Mouse (Mus musculus): Measurements from ENCODE around the gene Smug1. TPM values are rescaled to one million over a fixed set of nuclear protein-coding genes. Genes with fewer than 3 reads are reported as not detected.
A peak's percentile ranks its signal among the peaks of the same experiment; 100 is the strongest.

Gene Smug1
- polyA plus RNA-seq, 1 experiment from 2014 or later: 10.6 TPM

DNA sequence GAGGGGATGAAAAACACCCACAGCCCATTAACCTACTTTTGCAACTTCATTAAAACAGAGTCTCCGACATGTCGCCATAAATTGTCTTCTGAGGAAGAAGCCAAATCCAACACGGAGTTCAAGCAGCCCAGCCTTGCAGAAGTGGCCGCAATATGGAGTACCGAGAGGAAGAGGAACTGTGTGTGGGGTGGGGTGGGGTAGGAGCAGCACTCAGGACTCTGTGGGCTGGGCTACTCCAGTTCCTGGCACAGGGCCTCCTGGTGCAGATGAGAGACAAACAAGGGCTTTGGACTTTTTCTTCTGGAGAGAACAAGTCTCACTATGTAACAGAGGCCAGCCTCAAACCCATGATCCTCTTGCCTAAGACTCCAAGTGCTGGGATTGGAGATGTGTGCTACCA is 40.9 kb downstream of the Smug1 start:
- Histone ChIP-seq H3K4me1 (replicated peaks; ENCODE audit: control insufficient read depth, insufficient read depth) (no peaks in the 10 kb centered on the region; the same call in 1 of the 2 replicates), H3K9ac (ENCODE audit: low read length) (no peak overlapping the region), H3K4me3 (ENCODE audit: low read depth, low read length) (no peak overlapping the region), H3K4me2 (replicated peaks; ENCODE audit: low read depth) (no peak overlapping the region), H3K27ac (replicated peaks) (no peak overlapping the region), H3K9me3 (ENCODE audit: control insufficient read depth, low read length) (no peaks in the 10 kb centered on the region), H3K36me3 (ENCODE audit: control insufficient read depth, insufficient read depth, low read length) (no peaks in the 10 kb centered on the region), H3K27me3 (ENCODE audit: control insufficient read depth, insufficient read depth, low read length) (no peaks in the 10 kb centered on the region)
- WGBS: 60% methylated on average over 5 of the region's 5 CpGs
- DNase-seq (ENCODE audit: low spot score) (no peak), ATAC-seq (ENCODE audit: low FRiP score, low TSS enrichment) (no peak)
- TF ChIP-seq CTCF (IDR thresholded peaks at IDR 0.05; ENCODE audit: low read depth) (no peak), EP300 (optimal IDR thresholded peaks at IDR 0.05) (no peak)

DNA sequence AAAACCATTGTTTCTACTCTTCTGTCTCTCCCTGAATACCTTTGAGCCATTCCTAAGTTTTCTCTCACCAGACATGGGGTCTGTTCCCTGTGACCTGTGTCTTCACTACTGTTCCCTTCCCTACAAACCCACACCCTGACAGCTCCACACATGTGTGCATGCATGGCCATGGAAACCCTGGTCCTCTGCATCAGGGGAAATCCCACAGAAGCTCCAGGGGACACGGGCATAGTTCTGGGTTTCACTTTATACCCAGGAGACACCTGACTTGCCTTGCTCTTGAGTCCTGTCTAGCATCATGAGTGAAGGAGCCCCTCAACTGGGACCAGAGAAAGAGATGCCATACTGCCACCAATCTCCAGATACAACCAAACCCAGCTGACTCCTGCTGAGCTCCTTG is 42.6 kb downstream of the Smug1 start:
- Histone ChIP-seq H3K27me3 (ENCODE audit: control insufficient read depth, insufficient read depth, low read length) (no peaks in the 10 kb centered on the region), H3K9me3 (ENCODE audit: control insufficient read depth, low read length) (no peaks in the 10 kb centered on the region), H3K4me1 (replicated peaks; ENCODE audit: control insufficient read depth, insufficient read depth) (no peaks in the 10 kb centered on the region; the same call in 1 of the 2 replicates), H3K4me2 (replicated peaks; ENCODE audit: low read depth) (no peak overlapping the region), H3K9ac (ENCODE audit: low read length) (no peak overlapping the region), H3K27ac (replicated peaks) (no peak overlapping the region), H3K36me3 (ENCODE audit: control insufficient read depth, insufficient read depth, low read length) (no peaks in the 10 kb centered on the region), H3K4me3 (ENCODE audit: low read depth, low read length) (no peak overlapping the region)
- WGBS: 82% methylated on average over 1 of the region's 1 CpGs
- ATAC-seq (ENCODE audit: low FRiP score, low TSS enrichment) (no peak), DNase-seq (ENCODE audit: low spot score) (no peak)
- TF ChIP-seq CTCF (IDR thresholded peaks at IDR 0.05; ENCODE audit: low read depth) (no peak), EP300 (optimal IDR thresholded peaks at IDR 0.05) (no peak)

DNA sequence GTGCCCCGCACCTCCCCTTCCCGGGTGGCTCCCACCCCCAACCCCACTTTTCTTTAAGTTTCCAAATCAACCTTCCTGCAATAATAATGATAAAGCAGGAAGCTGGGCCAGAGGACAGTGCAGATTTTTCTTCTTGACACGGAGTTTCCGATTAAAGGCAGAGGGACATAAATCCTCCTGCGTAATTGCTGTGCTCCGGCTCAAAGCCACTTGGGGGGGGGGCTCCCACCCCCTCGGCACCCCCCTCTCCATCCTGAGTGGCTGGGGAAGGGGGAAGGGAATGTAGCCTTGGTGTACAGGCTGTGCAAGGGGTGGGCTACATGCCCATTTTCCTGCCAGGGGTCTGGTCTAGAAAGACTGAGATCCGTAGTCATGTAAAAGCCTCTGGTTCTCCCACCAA is 43.5 kb downstream of the Smug1 start:
- ATAC-seq (ENCODE audit: low FRiP score, low TSS enrichment): no peak
- H3K36me3 ChIP-seq (ENCODE audit: control insufficient read depth, insufficient read depth, low read length): no peaks in the 10 kb centered on the region
- no peak for DNase-seq (ENCODE audit: low spot score)

DNA sequence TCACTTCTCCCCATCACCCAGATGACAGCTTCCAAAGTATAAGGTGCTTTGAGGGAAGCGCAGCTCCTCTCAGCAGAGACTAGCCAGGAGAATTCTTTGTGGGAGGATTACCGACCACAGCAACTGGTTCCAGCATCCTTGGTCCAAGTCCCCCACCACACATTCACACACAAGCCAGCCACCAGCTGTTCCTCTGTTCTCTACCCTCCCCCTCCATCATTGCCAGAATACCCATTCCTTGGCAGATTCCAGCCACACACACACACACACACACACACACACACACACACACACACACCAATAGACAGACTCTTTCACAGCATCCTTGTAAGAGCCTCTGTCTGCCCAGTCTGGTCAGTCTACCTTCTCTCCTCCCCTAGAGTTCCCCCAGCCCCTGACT is 44.5 kb downstream of the Smug1 start:
- no peak overlapping the region for H3K9ac ChIP-seq (ENCODE audit: low read length)
- no peak for TF ChIP-seq CTCF (IDR thresholded peaks at IDR 0.05; ENCODE audit: low read depth)
- no peak for TF ChIP-seq EP300 (optimal IDR thresholded peaks at IDR 0.05)
- 0 out of 2 replicates have a peak, but pooled peaks have one; percentile 8 for ATAC-seq (ENCODE audit: low FRiP score, low TSS enrichment)
- DNase-seq (ENCODE audit: low spot score): no peak
- no peaks in the 10 kb centered on the region for H3K27me3 ChIP-seq (ENCODE audit: control insufficient read depth, insufficient read depth, low read length)
- no peak overlapping the region for H3K4me3 ChIP-seq (ENCODE audit: low read depth, low read length)
- no peaks in the 10 kb centered on the region; the same call in 1 of the 2 replicates for H3K4me1 ChIP-seq (replicated peaks; ENCODE audit: control insufficient read depth, insufficient read depth)
- H3K27ac ChIP-seq (replicated peaks): no peak overlapping the region
- 59% methylated on average over 2 of the region's 2 CpGs for WGBS
- H3K9me3 ChIP-seq (ENCODE audit: control insufficient read depth, low read length): no peaks in the 10 kb centered on the region
- H3K36me3 ChIP-seq (ENCODE audit: control insufficient read depth, insufficient read depth, low read length): no peaks in the 10 kb centered on the region
- no peak overlapping the region for H3K4me2 ChIP-seq (replicated peaks; ENCODE audit: low read depth)

More for the DNA sequence above, 43.5 kb downstream of the Smug1 start:
- 40% methylated on average over 8 of the region's 8 CpGs for WGBS
- no peak overlapping the region for H3K4me2 ChIP-seq (replicated peaks; ENCODE audit: low read depth)
- no peak overlapping the region for H3K4me3 ChIP-seq (ENCODE audit: low read depth, low read length)
- no peak overlapping the region for H3K9ac ChIP-seq (ENCODE audit: low read length)
- TF ChIP-seq EP300 (optimal IDR thresholded peaks at IDR 0.05): no peak
- no peak for TF ChIP-seq CTCF (IDR thresholded peaks at IDR 0.05; ENCODE audit: low read depth)
- H3K27ac ChIP-seq (replicated peaks): no peak overlapping the region
- no peaks in the 10 kb centered on the region; the same call in 1 of the 2 replicates for H3K4me1 ChIP-seq (replicated peaks; ENCODE audit: control insufficient read depth, insufficient read depth)
- no peaks in the 10 kb centered on the region for H3K27me3 ChIP-seq (ENCODE audit: control insufficient read depth, insufficient read depth, low read length)
- H3K9me3 ChIP-seq (ENCODE audit: control insufficient read depth, low read length): no peaks in the 10 kb centered on the region

DNA sequence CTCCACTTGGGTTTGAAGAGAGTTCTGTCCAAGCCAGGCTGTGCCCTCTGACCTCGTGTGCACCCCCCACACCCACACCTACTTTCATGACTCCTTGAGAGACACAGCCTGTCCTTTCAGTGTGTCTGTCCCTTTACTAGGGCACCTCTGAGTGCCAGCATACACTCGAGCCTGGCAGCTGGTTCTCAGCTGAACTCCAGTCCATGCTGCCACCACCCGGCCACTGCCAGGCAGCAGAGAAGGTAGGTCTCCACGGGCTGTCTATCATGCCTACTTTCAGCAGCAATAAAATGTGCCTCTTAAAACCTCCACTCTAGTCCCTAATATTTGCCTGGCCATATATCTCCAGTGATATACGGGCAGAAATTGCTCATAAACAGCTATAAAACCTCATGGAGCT is 45.5 kb downstream of the Smug1 start:
- 40% methylated on average over 5 of the region's 5 CpGs for WGBS
- TF ChIP-seq CTCF (IDR thresholded peaks at IDR 0.05; ENCODE audit: low read depth) (peak; percentile 70), EP300 (optimal IDR thresholded peaks at IDR 0.05) (no peak)
- DNase-seq (ENCODE audit: low spot score): peak; percentile 49
- no peaks in the 10 kb centered on the region for H3K9me3 ChIP-seq (ENCODE audit: control insufficient read depth, low read length)
- no peaks in the 10 kb centered on the region for H3K27me3 ChIP-seq (ENCODE audit: control insufficient read depth, insufficient read depth, low read length)
- no peak overlapping the region for H3K27ac ChIP-seq (replicated peaks)
- no peak overlapping the region for H3K9ac ChIP-seq (ENCODE audit: low read length)
- no peaks in the 10 kb centered on the region for H3K36me3 ChIP-seq (ENCODE audit: control insufficient read depth, insufficient read depth, low read length)
- ATAC-seq (ENCODE audit: low FRiP score, low TSS enrichment): 0 out of 2 replicates have a peak, but pooled peaks have one; percentile 35
- H3K4me2 ChIP-seq (replicated peaks; ENCODE audit: low read depth): no peak overlapping the region
- H3K4me3 ChIP-seq (ENCODE audit: low read depth, low read length): no peak overlapping the region
- H3K4me1 ChIP-seq (replicated peaks; ENCODE audit: control insufficient read depth, insufficient read depth): no peaks in the 10 kb centered on the region; the same call in 1 of the 2 replicates

DNA sequence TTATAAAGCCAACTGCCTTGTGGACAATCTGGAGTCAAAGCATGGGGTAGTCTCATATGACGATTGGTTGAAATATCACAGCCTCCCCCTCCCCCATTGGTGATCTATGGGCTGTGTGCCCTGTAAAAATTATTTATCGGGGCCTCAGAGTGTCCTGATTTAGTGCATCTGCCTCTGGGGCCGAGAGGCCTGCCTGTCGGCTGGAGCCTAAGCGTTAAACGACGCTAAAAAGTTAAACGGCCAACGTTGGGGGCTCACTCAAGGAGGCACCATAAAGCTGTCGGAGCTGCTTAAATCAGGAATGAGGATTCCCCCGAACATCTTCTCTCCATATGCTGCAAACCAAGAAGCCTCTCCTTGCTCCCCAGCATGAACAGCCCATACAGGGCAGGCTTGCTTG is 46.3 kb downstream of the Smug1 start:
- no peak for ATAC-seq (ENCODE audit: low FRiP score, low TSS enrichment)
- H3K4me1 ChIP-seq (replicated peaks; ENCODE audit: control insufficient read depth, insufficient read depth): no peaks in the 10 kb centered on the region; the same call in 1 of the 2 replicates
- H3K36me3 ChIP-seq (ENCODE audit: control insufficient read depth, insufficient read depth, low read length): no peaks in the 10 kb centered on the region
- DNase-seq (ENCODE audit: low spot score): no peak
- no peaks in the 10 kb centered on the region for H3K27me3 ChIP-seq (ENCODE audit: control insufficient read depth, insufficient read depth, low read length)
- no peak overlapping the region for H3K27ac ChIP-seq (replicated peaks)
- H3K4me3 ChIP-seq (ENCODE audit: low read depth, low read length): no peak overlapping the region
- WGBS: 48% methylated on average over 11 of the region's 11 CpGs
- no peak for TF ChIP-seq CTCF (IDR thresholded peaks at IDR 0.05; ENCODE audit: low read depth)
- no peak for TF ChIP-seq EP300 (optimal IDR thresholded peaks at IDR 0.05)
- no peak overlapping the region for H3K9ac ChIP-seq (ENCODE audit: low read length)
- no peak overlapping the region for H3K4me2 ChIP-seq (replicated peaks; ENCODE audit: low read depth)
- no peaks in the 10 kb centered on the region for H3K9me3 ChIP-seq (ENCODE audit: control insufficient read depth, low read length)

Data from stomach, postnatal 0 days (tissue).